Mouse (Mus musculus) urinary bladder, postnatal 25 days (tissue): Measurements from ENCODE around the gene Lgals2.
"Not testable (repeated sequence)": the region's sequence is repeated elsewhere in the genome, so short reads cannot be mapped to it uniquely, and the experiment has no call there.

Source experiments
- DNase-seq: peaks from one replicate; pipeline ENCODE4 v3.0.0; 2022; ENCODE audit warnings: low spot score

Lgals2 gene

DNA sequence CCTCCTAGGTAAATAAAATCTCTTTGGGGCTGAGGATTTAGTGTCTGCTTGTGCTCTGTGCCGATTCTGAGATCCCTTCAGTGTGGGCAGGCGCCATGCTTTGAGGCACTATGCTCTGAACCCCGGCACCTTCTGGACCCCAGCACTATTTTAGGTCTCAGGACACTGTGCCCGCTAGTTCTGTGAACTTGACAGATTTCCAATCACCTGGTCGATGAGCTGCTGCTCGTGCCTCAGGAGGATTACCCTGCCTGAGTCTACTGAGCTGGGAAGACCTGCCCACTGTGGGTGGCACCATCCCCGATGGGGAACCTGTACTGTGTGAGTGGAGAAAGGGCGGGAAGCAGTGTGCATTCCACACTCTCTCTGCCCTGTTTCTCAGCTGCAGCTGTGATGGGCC is 19.7 kb upstream of the Lgals2 start:
- no peak for DNase-seq

DNA sequence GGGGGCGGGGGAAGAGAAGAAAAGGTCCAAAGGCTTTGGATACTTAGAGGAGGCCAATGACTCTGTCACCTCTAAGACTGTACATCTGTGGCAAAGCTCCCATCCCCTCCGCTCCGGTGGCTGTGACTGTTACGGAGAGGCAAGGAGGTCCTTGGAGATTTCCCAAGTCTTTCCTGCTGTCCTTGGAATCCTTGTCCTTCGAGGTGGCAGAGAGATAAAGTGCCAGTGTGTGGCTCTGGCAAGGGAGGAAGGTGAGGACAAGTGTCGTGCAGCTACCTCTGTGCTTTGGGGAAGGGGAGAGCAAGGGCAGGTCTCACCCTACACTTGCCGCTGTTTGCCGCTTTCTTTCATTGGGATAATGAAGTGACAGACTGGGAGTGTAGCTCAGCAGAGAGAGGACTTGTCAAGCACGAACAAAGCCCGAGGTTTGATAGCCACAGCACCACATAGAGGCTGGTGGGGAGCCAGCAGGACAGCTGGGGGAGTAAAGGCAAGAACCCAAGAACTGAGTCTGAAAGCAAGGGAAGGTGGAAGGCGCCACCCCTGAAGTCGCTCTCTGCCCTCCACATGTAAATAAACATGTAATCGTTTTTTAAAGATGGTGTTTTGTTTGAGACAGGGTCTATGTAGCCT is 18.6 kb upstream of the Lgals2 start:
- no peak for DNase-seq

DNA sequence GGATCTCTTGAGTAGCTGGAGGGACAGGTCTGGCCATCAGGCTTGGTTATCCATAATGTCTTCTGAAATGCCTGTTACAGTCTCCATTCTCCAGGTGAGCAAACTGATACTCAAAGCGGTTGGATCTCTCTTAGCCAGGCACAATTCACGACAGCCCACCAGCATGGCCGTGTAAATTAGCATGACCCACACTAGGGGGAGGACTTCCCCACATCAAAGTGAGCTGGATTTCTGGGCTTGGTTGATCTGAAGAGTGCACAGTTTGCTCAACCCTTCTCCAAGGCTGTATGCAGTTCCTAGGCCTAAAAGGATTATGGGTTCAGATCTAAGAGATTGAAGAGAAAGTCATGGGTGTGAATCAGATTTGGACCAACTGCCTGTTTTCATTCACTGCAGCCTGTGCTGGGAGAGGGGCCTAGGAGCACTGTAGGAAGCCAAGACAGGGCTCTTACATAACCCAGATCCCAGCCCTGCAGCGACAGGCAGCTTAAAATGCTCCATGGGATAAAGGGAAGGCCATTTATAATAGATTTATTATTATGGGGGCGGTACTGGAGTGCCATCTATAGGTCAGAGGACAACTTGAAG is 16.8 kb upstream of the Lgals2 start:
- DNase-seq, result no peak

DNA sequence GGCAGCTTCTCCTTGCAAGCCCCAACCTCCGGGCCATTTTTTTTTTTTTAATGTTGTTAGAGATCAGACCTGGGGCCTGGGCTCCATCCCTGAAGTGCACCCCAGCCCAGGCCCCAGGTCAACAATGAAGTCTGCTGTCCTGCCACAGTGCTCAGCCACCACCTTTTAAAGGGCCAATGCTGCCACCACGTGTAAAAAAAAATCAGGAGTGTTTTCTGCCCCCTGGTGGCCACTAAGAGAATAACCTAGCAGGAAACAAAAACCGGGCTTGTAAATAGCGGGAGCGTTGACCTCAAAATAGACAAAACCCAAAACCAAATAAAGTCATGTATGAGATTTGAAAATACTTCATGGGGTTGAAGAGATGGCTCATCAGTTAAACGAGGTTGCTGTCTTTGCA is 14.4 kb upstream of the Lgals2 start:
- DNase-seq, result no peak

DNA sequence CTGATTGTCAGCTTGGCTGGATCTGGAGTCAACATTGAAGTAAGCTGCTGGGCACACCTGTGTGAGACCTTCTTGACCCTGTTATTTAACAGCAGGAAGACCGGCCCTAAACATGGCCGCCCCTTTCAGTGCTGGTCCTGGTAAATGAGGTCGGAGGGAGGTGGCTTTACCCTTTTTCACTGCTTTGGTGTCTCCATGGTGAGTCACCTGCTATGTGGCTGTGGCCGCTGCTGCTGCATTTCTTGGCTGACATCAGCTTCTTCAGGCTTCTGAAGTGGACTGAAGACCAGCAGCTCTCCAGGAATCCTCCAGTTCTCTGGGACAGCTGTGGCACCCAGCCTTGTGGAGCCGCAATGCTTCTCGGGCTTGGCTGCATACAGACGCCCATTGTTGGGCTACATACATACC is 13.5 kb upstream of the Lgals2 start:
- DNase-seq, result no peak

DNA sequence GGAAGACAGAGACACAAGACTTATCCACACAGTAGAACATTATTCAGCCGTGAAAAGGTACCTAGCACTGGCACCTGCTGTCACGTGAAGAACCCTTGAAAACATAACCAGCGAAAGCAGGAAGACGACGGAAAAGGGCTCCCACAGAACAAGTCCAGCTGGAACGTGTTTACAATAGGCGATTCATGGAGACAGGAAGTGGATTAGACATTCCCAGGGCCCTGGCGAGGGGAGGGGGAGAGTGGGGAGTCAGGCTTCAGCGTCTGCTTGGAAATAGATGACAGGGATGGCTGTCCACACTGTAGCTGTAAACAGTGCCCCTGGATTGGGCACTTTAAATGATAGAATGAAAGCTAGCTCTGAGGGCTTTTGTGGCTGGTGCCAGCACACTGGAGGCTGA is 13.1 kb upstream of the Lgals2 start:
- DNase-seq, result no peak

DNA sequence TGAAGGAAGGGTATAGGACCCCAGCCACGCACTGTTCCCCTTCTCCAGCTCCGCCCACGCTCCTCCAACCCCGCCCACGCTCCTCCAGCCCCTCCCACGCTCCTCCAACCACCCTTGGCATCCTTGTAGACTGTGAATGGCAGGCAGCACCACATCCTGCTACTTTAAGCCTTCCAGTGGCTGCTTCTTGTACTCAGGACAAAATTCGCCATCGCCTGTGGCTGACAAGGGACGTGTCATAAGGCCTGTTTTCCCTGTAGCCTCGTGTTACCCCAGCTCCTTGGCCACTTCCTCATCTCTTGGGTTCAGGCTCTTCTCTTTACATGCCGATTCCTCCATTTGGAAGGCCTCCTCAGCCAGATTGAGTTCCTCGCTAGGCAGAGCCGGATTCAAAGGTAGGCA is 8.5 kb upstream of the Lgals2 start:
- no peak for DNase-seq

DNA sequence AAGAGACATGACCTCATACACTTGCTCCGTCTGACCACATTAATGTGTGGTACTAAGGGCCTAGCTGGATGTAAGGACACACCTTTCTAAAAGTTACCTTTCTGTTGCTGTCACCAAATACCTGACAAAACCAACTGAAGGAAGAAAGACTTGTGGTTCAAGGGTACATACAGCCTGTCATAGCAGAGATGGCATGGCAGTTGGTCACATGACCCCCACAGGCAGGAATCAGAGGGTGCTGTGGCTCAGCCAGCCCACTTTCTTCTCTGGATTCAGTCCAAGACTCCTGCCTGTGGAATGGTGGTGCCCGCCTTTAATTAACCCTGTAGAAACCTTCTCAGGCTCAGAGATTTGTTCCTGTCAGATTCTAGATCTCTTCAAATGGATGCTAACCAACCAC is 7.8 kb upstream of the Lgals2 start:
- no peak for DNase-seq

DNA sequence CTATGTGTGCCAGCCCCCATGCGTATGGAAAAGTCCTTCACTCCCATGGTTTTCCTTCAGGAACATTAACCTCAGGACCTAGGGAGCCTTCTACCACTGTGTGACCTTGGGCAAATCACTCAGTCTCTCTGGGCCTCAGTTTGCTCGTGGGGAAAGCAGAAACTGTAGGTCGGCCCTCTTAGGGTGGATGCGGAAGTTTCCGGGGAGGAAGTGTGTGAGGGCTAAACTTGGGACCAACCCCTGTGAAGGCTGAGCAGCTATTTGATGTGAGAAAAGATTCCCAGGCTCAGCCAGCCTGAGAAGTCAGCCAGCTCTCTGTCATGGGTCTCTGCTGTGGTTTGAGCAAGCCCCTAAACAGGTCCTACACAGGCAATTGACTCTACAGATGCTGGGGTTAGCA is 7.0 kb upstream of the Lgals2 start:
- no peak for DNase-seq

DNA sequence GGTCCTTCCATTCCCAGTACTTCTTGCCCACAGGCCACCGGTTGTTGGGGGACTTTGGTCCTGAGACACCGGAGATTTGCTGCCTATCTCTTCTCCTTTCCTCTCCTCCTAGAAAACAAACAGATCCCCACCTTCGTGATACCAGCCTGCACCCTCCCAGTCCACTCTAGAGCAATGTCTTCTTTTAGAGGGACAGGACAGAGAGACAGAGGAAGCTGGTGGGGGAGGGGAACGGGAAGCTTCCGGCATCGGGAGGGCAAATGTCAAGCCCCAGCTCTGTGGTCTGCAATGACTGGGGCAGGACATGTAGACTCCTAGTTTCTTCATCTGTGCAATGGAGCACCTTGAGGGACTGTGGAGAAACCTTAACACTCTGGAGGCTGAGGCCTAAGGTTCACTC is 4.4 kb upstream of the Lgals2 start:
- DNase-seq, result no peak

DNA sequence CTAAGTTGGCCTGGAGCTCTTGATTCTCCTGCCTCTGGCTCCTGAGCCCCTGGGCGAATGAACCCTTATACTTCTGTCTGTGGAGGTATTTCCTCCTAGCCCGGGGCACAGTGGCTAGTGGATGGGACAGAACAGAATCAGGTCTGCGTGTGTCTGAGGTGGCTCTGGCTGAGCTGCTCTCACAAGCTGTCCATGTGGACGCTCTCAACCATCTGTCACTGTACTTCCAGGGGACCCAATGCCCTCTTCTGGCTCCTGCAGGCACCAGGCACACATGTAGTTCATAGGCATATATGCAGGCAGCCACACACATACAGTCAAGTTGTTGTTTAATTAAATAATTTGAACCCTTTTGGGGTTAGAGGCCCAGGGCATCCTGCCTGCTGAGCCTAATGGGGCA is 4.0 kb upstream of the Lgals2 start:
- no peak for DNase-seq

DNA sequence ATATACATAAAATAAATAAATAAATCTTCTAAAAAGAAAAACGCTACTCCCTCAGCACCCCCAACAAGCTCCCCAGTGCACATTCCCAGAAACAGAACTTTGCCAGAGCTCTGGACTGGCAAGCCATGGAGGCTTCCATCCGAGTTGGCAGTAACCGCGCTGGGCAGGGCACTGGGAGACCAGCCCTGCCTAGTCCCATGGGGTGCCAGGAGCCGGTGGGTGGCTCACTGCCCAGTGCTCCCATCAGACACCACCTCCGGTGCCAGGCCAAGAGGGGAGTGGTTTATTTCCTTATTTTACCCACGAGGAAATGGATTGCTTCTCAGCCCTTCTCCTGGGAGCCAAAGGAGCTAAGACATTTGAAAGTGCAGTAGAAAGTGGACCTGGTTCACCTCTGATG is 1.7 kb upstream of the Lgals2 start:
- no peak for DNase-seq

DNA sequence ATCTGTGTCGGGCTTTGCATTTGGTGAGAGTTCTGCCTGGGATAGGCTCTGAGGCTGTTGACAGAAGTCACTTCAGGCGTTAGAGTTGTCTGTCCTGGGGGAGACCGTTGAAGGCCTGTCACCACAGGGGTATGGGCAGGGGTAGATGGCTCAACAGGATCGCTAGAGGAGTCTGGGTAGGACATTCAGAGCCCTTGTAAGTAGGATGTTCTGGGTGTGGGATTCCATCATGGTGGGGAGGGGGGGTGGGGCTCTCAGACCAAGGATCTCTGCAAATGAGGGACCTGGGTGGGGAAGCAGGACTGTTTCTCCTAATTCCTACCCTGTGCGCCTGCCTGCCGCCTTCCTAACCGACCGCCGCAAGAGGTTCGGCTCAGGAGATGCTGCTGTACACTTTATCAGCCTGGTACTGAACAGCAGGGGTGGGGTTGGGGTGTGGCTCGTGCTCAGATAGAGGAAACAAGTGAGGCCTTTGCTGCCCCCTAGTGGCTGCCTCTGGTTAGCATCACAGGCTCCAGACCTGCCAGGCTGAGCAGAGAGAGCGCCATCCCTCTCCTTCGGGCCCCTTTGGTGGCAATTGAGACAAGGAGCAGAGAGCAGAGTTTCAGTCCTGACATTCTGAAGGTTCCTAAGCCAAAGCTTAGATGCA is 3.7 kb downstream of the Lgals2 start:
- peak; percentile 94 for DNase-seq

DNA sequence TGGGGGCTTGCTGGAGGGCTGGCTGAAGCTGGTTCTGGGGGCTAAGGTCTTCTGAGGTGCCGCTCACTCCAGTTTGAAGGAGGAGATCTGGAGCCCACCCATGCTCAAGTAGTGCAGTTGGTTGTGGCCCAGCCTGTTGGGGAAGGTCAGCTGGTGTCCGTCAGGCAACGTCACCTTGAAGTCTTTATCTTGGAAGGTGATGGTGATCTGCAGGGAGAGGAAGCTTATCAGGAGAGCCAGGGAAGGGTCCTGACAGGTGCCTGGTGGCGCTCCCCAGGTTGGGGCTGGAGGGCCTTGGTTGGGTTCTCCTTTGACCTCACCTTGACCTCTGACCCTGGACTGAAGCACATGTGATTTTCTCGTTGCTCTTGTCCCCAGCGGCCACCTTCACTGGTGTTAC is 4.4 kb downstream of the Lgals2 start:
- DNase-seq, result no peak

DNA sequence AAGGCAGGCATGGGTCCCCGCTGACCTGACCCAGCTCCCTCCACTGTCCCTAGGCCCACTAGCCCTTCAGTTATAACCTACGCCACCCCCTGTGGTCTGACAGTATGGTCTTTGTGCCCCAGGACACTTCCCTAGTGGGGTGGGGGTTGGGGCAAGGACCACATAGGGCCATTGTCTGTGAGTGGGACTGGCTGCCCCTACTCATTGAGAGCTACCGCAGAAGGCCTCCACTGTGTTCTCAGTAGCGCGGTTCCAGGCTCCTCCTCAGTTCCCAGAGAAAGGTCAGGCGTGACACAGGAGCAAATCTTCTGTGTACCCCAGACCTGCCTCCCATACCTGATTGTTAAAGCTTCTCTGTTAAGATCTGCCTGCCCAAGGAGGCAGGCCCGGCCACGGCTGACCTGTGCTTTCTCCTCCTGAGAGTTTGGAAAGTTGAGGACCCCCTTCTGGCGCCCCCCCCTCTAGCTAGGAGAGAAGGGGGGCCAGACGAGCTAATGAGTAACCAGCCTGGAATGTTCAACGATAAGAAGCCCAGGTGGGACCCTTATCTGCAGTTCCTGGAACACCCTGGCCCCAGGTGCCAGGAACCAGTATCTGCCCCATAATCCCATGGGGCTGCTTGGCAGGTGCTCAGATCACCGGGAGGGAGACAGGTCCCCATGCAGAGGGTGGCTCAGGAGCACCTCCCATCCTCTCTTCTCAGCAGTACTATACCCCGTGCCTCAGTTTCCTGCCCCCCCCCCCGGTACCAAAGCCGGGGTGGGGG is 5.1 kb downstream of the Lgals2 start:
- no peak for DNase-seq

DNA sequence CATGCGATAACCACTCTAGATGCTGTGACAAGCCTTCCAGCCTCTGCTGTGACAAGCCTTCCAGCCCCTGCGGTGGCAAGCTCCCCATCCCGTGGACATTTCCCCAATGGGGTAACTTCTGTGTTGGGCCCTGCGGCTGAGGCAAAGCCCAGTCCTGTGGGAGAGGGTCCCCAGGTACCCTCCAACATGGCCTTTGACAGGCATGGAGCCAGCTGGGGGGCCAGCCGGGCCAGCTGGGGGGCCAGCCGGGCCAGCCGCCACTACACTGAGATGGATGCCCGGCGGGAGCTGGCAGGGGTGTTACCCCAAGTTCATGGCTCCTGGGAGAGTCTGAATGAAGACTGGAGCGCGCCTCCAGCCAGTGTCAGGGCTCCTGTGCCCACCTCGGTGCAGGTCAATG is 5.8 kb downstream of the Lgals2 start:
- DNase-seq, result no peak

DNA sequence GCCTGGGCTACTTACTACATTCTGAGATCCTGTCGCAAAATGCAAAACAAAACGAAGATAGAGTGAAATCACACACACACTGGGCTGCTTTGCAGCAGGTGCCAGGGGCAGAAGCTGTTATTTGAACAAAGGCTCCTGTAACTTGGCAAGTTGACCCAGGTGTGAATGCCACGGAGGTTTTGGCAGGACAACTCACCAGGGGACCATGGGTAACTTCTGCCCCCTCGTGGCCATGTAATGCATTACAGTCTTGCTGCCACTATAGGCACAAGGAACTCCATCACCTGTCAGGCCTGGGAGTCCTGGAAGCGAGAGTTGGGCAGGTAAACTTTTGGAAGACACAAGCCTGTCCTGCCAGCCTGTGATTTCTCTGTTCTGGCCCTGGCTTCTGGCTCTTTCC is 6.9 kb downstream of the Lgals2 start:
- DNase-seq, result peak; percentile 88

DNA sequence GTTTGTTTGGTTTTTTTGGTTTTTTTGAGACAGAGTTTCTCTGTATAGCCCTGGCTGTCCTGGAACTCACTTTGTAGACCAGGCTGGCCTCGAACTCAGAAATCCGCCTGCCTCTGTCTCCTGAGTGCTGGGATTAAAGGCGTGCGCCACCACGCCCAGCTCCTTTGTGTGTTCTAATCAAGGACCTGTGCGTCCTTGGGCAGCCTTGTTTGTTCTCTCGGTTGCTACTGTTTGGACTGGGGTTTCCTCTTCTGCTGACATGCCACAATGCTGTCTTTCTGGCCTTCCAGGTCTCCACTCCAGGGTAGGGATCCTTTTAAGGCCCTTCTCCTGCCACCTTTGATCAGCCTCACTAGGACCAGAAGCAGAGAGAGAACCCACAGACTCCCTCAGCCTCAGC is 8.5 kb downstream of the Lgals2 start:
- DNase-seq, result not testable (repeated sequence)

DNA sequence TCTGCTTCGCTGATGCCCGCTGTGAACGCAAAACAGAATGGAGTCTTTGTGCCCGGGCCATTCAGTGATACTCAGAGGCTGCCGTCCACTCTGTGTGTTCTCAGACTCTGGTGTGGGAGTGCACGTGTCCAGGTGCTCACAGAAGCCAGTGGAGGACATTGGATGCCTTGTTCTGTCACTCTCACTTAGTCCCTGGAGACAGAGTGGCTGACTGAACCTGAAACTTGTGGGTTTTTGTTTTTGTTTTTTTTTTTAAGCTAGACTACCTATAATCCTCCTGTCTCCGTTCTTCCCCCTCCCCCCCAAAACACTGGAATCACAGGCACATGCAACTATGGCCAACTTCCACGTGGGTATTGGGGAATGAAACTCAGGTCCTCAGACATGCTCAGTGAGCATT is 9.0 kb downstream of the Lgals2 start:
- no peak for DNase-seq

DNA sequence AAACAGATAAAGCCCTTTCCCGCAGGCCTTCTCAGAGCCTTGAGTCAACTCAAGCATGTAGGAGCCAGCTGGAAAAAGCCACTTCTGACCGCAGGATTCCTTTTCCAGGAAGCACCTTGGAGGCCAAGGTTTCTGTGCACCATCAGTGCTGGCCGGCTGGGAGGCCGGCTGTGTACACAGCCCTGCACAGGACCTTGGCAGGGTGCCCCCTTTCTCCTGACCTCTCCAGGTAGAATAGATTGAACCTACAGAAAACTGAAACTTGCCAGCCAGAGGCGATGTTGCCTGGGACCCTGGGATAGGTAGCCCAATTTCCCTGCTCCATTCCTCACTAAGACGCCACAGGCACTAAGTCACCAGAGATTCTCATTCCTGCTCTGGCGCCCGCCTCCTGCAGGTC is 9.5 kb downstream of the Lgals2 start:
- DNase-seq, result no peak

DNA sequence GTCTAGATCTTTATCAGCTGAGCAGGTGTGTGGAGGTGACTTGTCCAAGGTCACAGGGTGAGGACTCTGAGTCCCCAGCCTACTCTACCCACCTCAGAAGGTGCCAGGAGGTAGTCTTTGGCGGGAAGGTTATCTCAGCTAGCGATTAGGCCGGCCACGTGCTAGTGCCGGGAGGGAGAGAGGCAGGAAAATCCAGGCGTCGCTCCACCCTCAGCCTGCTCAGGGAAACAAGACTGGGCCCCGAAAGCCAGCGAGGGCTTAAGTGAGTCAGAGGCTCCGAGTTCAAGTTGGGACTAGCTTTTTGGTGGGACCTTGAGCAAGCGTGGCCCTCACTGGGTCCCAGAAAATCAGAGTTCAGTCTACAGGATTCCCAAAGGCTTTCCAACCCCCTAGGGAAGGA is 10.0 kb downstream of the Lgals2 start:
- no peak for DNase-seq

DNA sequence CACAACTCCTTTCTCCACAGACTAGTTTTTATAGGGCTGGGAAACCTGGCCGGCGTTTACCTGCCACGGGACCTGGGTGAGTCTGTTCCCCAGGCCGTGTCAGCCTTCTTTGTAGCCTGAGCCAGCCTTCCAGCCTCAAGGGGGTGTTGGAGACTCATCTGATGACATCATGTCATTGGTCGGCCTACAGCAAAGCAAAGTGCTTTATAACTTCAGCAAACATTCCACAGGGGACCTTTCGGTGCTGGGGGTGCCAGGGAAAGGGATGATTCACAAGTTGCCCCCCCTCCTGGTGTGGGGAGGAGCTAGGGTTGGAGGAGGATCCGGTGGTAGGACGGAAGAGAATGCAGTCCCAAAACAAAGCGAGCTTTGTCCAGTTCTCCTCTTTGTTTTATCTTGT is 10.5 kb downstream of the Lgals2 start:
- DNase-seq, result peak; percentile 51
